Mouse (Mus musculus) forelimb bud, embryonic 11.5 days (tissue): ENCODE measurements around the gene Map3k6.

Source experiments
- DNase-seq: peaks from one replicate; pipeline ENCODE4 v3.0.0-alpha.2; 2012; ENCODE audit warnings: low read depth, low spot score

The Map3k6 gene

GRCm38 (mm10) chr4:133240490-133240921 is at the start of gene Map3k6:
Gene Map3k6, plus strand, starts transcription at chr4:133240818.
- DNase-seq = no peak

DNA sequence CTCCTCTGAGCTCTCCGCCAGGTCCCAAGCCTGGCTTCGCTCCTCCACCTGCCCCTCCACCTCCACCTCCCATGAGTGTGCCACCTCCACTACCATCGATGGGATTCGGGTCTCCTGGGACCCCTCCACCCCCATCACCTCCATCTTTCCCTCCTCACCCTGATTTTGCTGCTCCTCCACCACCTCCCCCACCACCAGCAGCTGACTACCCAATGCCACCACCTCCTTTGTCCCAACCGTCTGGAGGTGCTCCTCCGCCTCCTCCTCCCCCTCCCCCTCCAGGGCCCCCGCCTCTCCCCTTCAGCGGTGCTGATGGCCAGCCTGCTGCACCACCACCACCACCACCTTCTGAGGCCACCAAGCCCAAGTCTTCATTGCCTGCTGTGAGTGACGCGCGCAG is 46.1 kb upstream of the Map3k6 start:
- DNase-seq = no peak

- DNase-seq = no peak
Measured at GRCm38 (mm10) chr4:133195014-133195413, 45.6 kb upstream of the Map3k6 start.

GRCm38 (mm10) chr4:133196136-133196535 is 44.5 kb upstream of the Map3k6 start:
- no peak for DNase-seq

GRCm38 (mm10) chr4:133196852-133197251 is 43.8 kb upstream of the Map3k6 start:
- no peak for DNase-seq

GRCm38 (mm10) chr4:133197355-133197754 is 43.3 kb upstream of the Map3k6 start:
- DNase-seq = peak; percentile 58

DNA sequence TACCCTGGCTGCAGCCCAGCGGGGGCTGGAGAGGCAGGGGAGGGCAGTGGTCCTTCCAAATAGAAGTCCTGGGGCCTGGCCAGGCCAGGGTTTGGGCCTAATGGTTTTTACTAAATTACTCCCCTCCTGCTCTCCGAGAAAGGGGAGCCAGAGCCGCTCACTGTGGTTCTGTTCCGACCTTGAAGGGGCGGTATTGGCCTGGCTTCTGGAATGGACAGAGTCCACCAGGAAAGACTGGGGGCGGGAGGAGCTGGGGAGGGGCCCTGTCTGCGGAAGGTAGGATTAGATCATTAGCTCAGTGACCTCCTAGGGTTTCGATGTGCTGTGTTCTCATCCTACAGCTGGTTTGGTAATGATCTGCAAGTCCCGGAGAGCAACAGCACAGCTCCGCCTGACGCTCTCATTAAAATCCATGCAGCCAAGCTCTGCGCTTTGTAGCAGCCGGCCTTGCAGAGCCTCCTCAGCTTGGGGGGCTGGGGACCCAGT is 42.8 kb upstream of the Map3k6 start:
- DNase-seq = no peak

DNA sequence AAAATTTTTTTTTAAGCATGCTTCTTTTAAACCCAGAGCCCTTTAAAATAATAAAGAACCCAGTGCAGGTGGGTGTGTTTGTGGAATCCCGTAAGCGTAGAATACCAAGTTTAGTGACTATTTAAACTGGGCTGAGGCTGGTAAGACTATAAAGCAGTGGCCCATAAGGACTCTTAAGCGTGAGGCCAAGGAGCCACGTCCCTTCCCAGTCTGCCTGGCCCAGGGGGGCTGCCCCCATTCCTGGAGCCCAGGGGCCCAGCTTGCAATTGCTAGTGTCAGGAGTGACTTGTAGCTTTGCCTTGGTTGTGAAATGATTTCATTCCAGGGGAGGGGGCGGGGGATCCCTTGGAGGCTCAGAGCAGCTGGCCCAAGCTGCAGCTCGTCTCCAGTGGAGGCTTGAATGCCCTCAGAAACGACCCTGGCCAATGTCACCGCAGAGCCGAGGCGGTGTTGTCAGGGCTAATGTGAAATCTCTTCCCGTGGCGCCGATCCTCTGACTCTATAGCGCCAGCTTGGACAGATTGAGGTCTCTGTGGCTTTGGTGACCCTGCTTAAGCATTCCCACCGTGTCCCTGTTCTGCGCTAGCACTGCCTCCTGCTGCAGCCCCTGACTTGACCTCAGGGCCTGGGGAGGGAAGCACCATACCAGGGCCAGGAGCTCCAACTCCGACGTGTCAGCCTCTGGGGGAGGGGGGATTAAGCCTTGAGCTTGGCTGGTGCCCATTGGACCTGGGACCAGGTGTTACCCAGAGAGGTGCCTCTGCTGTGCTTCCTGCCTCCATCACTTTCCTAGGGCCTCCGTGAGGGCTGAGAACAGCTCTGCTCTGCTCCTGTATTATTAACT is 42.1 kb upstream of the Map3k6 start:
- no peak for DNase-seq

DNA sequence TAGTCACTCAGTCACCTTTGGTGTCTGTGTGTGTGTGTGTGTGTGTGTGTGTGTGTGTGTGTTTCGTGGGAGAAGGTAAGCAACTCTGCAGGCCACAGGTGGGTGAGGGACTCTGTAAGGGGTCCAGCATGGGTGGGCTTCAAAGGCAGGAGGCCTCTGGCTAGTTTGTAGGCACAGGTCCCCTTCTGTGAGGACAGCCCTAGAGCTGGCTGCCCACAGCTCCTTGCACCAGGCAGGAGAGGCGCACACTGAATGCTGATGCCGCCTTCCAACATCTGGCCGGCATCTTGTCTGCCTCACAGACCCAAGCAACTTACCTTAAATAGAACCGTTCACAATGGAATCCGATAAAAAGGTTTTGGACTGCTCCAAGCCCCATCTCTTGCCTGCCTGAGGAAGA is 40.9 kb upstream of the Map3k6 start:
- DNase-seq = no peak

GRCm38 (mm10) chr4:133200343-133200742 is 40.3 kb upstream of the Map3k6 start:
- no peak for DNase-seq

DNA sequence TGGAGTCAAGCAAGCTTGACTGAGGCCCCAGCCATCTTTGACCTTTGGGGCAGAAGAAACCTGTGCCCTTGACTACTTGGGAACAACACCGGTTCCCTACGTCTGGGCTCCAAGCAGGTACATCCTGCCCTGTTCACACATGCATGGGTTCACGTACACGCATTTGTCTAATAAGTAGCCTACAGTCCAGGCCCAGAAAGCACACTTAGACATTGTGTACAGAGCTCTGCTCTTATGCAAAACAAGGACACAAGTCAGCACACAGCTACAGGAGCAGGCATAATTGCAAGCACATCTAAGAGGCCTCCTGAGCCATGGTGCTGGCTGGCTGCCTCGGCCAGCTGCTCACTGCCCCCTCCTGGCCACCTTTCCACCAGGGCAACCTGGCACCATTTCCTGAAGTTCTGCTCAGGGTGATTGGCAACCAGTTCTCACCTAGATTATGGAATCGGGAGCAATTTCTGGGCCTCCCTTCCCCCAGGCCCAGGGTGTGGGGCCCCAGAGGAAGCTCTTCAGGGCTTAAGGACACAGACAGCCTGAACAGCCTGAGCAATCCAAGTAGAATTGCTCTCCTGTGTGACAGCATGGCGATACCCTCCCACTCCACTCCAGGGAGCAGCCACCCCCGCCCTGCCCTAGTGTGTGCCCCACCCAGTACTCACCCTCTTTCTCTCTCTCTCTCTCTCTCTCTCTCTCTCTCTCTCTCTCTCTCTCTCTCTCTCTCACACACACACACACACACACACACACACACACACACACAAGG is 39.4 kb upstream of the Map3k6 start:
- no peak for DNase-seq

DNA sequence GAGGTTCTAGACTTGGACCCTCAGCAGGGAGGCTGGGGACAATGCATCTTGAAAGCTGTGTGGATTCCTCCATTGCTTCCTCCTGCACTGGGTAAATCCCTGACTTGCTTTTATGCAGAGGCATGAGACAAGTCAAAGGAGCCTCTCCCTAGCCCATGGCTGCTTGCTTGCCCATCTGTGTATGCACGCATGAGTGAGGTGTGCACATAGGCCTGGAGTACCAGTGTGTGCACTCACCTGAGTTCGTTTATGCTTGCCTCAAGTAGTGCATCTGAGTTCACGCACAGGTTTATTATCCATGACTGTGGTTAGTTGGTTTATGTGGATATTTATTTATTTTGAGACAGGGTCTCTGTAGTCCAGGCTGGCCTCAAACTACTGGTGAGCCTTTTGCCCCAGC is 38.4 kb upstream of the Map3k6 start:
- no peak for DNase-seq

- no peak for DNase-seq
Measured at GRCm38 (mm10) chr4:133203591-133203990, 37.0 kb upstream of the Map3k6 start.

DNA sequence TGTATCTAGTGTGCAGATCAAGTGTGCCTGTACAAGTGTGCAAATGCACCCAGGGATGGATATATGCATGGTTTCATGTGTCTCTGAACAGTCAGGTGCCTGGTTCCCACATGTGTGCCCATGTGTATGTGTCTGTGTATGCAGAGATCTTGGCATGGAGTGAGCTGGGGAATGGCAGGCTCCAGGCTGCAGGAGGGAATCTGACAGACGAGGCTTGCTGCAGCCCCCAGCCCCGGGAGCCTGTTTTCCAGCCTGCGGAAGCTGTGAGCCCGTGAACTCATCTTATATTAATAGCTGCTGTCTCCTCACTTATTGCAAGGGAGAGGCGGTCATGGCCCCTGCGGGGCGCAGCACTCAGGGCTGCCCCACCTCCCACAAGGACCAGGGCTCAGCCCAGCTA is 36.2 kb upstream of the Map3k6 start:
- DNase-seq = no peak

- peak; percentile 78 for DNase-seq
Measured at GRCm38 (mm10) chr4:133209366-133209765, 31.3 kb upstream of the Map3k6 start.

GRCm38 (mm10) chr4:133210023-133210787 is 30.4 kb upstream of the Map3k6 start:
- no peak for DNase-seq

DNA sequence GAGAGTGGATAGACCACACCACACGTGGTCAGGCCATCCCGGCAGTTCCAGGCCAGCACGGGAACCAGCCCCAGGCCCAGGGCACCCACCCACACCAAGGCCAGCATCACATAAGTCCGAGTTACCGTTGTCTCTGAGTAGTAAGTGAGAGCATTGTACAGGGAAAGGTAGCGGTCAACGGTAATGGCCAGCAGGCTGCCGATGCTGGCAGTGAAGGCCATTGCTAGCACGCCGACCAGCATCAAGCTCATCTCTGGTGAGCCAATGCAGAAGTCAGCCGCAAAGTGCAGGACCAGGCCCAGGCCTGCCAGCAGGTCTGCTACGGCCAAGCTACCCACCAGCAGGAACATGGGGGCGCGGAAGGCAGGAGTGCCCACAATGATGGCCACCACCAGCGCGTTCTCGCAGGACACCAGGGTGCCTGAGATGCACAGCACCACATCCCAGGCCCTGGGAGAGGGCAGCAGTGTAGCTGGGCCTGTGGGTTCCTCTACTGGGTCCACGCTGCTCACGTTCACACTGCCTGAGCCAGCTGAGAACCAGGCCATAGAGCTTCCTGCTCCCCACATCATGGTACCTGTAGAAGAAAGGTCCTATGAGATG is 29.7 kb upstream of the Map3k6 start:
- DNase-seq = no peak

GRCm38 (mm10) chr4:133211751-133212561 is 28.7 kb upstream of the Map3k6 start, which contains the start of the genes Cd164l2 and Gpr3:
Gene Cd164l2, plus strand, starts transcription at chr4:133212131.
Gene Gpr3, minus strand, starts transcription at chr4:133212536.
- no peak for DNase-seq

GRCm38 (mm10) chr4:133212562-133213267 is 27.9 kb upstream of the Map3k6 start:
- peak; percentile 85 for DNase-seq

GRCm38 (mm10) chr4:133213268-133213590 is 27.4 kb upstream of the Map3k6 start:
- DNase-seq = no peak
